Mouse (Mus musculus): ENCODE data around the gene Slc38a5.

Gene Slc38a5

DNA sequence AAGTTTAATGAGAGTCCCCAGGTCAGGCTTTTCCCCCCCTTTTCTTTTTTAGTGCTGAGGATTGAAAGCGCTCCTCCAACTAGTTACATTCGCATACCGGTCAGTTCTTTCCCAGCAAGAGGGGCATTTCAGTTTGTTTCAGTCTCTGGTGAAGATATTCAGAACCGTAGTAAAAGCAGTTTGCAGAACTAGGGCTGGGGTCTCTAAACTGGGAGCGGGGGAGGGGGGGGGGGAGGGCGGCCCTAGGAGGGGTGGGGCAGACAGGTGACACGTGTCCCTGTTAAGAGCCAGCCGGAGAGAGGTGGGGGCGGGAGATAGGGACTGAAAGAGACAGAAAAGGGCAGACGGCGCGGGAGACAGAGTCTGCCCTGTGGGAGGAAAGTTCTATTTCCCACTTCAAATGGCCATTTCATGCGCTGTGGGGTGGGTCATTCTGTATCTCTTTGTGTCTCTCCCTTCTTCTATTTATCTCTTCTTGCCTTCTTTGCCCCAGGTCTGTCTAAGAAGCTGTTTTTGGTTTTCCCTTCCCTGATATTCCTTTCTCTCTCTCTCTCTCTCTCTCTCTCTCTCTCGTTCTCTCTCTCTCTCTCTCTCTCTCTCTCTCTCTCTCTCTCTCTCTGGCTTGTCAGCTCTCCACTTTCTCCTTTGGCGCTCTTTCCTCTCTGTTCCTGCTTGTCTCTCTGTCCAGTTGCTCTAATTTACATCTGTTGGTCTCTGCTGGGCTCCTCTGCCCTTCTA lies at the start of gene Slc38a5:
Gene Slc38a5 (plus strand): TSS at position 51 of the 738 bp plus-strand sequence.
- no peak for DNase-seq (ENCODE audit: extremely low spot score, low read depth, low spot score)

DNA sequence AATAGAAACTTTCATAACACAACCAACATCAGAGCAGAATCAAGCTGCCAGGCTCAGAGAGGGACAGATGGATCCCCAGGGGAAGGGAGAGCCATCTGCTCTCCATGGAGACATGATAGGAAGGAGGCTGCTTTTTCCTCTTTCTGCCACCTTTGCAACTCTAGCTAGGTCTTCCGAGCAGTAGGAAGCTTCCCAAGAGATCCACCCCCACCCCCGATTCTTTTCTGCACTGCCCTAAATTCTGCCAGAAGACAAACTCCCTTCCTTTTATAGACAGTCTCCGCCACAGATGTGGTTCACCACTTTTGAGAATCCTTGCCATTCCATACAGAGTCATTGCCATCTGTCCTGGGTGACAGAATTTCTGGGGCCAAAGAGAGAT lies 48.6 kb upstream of the Slc38a5 start:
- no peak for DNase-seq (ENCODE audit: extremely low spot score, low read depth, low spot score)

DNA sequence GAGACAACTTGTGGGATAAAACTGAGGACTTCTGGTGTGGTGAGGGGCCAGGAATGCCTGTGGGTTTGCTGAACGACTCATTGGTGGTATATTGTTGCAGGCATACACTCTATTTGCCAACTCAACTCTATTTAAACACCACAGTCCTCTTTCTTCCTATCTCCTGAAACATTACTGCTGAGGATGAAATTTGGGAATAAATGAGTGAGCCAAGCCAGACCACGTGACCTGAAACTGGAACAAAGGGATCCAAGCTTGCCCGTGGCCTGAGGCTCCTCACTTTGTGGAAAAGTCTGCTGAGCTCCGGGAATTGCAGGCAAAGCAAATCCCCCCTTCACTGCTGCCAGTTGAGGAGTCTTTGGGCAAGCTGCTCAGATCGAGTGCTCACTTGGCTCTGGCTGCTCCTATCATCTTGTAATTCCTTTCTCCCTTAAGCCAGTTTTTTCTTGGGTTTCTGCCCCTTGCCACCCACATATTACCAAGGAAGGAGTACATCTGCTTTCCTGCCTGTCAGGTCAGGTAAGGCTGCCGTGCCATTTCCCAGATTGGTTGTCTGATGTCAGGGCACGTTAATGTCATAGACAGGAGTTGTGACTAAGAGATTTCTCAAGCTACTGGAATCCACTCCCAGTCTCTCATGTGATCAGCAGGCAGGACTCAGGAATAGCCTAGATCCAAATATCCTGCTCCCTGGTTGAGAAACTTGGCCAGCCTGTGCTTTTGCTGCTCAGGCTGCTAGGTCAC lies 48.1 kb upstream of the Slc38a5 start:
- no peak for DNase-seq (ENCODE audit: extremely low spot score, low read depth, low spot score)

DNA sequence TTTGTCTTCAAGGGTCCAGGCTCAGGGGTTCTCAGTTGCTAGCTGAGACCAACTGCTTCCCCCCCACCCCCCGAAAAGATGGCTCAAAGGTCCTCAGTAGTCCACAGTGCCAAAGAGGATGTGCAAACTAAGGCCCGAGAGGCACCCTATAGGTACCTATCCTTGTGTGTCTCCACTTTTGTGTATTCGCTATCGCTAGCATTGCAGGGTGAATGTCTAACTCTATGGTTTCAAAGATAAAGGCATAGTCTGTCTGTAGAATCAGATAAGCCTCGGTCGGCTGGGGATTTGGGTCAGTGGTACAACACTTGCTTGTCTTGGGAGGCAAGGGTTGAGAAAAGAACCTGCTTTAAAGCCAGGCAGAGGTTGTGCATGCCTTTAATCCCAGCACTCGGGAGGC lies 47.5 kb upstream of the Slc38a5 start:
- no peak for DNase-seq (ENCODE audit: extremely low spot score, low read depth, low spot score)

DNA sequence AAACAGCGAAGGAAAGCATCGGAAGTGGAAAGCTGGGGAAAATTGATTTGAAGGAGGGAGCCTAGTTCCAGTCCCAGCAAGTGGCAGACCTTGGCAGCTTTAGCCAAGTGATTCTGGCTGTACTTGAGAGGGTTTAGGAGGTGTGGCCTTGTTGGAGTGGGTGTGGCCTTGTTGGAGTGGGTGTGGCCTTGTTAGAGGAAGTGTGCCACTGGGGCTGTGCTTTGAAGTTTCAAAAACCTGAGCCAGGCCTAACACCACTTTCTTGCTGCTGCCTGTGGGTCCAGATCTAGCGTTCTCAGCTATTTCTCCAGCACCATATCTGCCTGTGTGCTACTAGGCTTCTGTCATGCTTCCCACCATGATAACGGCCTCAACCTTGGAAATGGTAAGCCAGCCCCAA lies 40.7 kb upstream of the Slc38a5 start:
- DNase-seq (ENCODE audit: extremely low spot score, low read depth, low spot score), result no peak

DNA sequence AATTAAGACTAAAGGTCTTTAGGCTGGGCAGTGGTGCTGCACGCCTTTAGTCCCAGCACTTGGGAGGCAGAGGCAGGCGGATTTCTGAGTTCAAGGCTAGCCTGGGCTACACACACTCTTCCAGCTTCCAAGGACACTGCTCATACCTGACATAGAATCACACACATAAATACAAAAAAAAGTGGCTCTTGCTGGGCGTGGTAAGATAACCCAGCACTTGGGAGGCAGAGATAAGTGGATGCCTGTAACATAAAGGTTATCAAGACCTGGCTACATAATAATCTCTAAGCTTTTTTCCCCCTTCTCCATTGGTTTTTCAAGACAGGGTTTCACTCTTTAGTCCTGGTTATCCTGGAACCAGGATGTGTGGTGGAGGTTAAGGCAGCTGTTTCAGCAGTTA lies 37.3 kb upstream of the Slc38a5 start:
- no peak for DNase-seq (ENCODE audit: extremely low spot score, low read depth, low spot score)

DNA sequence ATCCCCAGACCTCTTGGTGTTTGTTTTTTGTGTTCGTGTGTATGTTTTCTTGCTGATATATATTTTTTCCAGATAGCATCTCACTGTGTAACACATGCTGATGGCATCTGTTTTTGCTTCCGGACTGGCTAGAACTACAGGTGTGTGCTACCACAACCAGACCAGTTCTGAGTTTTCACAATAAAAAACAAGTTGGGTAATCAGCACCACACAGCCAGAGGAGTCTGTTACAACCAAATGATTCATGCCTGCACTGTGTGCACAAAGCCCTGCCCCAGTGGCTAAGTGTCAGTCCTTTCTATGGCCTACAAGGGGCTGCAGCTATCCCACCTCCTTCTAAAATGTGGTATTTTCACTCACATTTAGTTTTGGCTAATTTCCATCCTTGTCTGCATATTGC lies 34.2 kb upstream of the Slc38a5 start:
- no peak for DNase-seq (ENCODE audit: extremely low spot score, low read depth, low spot score)

DNA sequence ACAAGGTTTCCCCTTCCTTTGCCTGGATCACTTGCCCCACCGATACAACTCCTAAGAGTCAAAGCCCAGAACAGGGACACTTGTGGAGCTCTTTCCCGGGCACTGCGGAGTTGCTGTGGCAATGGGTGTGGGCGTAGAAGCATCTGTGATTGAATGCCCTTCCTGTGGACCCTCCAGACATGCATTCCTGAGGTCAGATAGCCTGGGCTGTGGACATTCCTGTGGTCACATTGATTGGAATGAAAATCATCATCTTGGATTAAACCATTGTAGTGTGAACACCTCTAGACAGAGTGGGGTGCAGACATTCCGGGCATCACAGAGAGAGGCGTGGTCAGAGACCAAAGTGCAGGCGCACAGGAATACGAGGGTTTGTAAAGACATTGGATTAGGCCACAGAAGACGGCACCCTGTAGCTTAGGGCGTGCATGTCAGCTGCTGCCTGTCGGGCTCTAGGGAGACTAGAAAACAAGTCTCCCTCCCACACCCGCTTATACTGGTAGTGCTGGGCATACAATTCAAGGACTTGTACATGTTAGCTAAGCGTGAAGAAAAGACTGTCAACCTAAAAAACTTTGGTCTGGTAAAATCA lies 32.0 kb upstream of the Slc38a5 start:
- DNase-seq (ENCODE audit: extremely low spot score, low read depth, low spot score), result no peak

DNA sequence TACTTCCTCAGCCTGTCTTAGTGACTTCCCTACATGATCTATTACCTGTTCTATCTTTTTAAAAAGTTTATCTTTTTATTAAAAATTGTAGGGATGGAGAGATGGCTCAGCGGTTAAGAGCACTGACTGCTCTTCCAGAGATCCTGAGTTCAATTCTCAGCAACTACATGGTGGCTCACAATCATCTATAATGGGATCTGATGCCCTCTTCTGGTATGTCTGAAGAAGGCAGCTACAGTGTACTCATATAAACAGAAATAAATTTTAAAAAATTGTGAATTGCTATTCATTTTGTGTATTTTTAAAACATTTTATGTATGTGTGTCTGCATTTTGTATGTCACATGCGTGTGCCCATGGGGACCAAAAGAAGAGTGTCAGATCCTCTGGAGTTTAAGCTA lies 23.3 kb upstream of the Slc38a5 start:
- DNase-seq (ENCODE audit: extremely low spot score, low read depth, low spot score), result no peak

DNA sequence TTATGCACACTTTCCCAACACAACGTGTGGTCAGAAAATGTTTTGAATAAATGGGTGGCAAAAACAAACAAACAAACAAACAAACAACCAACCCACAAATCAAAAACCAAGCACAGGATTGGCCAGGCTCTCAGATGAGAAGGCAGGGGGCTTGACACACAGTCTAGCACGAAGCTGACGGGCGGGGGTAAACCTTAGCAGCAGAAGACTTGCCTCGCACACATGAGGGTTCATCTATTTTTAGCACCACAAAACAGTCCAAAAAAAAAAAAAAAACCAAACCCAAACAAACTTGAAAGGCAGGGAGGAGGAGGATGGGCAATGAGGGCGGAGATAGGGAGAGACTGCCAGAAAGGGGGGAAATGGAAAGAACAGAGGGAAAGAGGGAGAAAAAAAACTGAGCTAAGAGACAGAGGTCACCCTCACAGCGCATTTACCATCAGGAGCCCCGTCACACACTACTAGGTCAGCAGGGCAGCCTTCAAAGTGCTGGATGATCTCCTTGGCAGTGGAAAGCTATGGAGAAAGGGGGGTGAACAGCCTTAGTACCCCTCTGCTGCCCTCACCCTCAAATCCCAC lies 22.3 kb upstream of the Slc38a5 start:
- DNase-seq (ENCODE audit: extremely low spot score, low read depth, low spot score), result no peak

DNA sequence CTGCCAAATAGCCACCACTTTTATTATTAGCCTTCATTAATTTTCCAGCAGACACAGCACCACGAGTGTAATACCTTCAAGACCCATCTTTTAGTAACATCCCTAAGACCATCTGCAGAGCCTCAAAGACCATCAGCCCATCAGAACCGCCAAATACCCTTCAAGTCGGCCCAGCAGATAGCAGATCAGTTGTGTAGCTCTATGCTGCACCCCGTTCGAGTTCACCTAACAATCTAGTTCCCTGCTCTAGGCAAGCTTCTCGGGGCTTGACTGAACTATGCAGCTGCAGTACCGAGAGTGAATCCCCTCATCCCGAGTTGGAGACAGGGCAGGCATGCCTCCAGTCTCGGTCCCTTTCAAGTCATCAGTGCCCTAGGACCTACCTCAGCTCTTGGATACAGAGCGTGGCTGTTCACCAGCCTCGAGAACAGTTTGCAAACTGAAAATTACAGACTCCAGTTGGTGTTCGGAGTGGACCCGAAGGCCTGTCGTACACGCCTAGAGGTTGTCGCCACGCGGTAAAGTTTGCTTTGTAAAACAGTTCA lies 19.1 kb upstream of the Slc38a5 start:
- no peak for DNase-seq (ENCODE audit: extremely low spot score, low read depth, low spot score)

DNA sequence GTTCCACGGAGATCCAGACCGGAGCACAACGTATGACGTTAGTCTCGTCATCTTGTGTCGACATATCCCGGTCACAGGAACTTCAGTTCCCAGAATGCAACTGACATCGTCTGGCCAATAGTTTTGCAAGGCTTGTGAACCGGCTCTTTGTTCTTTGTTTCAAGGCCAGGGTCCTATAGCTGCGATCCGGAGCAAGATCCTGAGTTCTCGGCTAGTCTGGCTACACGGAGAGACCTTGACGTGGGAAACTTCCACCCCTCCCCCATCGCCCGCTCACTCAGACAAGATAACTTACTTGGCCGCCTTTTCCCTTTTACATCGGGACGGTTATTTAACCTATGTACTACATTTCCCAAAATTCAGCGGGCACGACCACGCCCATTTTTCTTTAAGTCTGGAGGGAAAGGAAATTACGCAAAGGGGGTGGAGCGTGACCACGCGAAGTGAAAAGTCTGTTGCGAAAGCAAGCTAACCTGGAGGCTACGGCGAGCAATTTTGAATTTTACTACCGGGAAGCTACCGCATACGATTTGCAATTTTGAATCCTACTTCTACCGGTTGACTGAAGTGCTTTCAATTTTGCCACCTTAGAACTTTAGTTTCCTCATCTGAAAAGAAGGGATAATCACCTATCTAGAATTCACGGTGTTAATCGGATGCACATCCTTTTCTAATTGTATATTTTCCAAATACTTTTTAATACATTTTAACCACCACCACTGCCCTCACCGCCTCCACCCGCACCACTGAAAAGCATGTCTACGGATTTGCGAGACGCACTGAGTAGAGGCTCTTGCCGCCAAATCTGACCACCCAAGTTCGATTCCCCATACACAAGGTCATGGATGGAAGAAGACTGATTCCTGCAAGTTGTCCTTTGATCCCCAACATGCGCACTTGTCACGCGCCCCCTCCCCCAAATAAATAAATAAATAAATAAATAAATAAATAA lies 18.3 kb upstream of the Slc38a5 start, which contains the start of gene Ftsj1:
Gene Ftsj1 (minus strand): TSS at position 73 of the 952 bp plus-strand sequence.
- DNase-seq (ENCODE audit: extremely low spot score, low read depth, low spot score), result peak; percentile 69

DNA sequence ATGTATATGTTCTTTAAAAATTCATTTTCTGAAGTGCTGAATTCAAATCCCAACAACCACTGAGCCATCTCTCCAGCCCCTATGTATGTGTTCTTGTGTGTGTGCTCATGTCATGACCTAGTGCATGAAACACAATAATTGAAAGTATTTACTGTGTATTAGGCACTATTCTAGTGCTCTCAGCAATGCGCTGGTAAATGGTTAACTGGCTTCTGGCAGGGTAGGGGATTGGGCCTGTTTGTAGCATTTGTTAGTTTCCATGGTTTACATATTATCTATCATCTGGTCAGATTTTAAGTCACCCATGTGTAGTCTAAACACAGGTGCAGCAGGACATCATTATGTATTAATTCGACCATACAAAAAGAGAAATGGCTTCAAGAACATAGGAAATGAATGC lies 17.2 kb upstream of the Slc38a5 start:
- DNase-seq (ENCODE audit: extremely low spot score, low read depth, low spot score), result no peak

DNA sequence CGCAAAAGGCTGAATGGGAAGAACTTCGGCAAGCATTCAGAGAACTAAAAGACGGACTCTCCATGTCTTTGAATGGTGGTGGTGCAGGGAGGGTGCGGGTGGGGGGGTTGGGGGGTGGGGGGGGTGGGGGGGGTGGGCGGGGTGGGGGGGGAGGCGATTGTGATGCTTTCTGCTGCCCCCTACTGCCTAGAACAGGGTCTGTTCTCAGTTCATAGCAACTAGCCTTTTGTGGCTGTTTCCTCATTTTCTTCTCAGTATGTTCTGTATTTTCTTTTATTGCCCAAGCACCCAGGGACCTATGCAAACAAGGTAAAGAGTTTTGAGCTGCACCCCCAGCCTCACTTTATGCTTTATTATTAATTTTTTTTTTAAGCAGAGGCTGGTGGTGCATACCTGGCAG lies 15.1 kb upstream of the Slc38a5 start:
- DNase-seq (ENCODE audit: extremely low spot score, low read depth, low spot score), result no peak

DNA sequence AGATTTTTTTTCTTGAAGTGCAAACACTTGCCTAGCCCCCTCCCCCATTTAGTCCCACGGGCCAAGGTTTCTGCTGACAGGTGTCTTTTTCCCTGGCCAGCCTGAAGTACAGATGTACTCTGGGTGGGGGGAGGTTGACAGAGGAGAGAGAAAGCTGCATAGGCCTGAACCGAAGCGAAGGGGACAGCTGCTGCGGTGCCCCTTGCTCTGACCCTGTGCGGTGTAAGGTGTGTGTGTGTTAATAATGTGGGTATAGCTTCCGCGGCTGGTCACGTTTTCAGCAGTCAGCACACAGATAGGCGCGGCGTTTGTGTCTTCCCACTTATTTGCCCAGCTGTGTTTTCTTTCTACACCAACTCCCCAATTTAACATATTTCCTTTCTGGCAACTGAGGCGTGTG lies 11.5 kb upstream of the Slc38a5 start:
- no peak for DNase-seq (ENCODE audit: extremely low spot score, low read depth, low spot score)

DNA sequence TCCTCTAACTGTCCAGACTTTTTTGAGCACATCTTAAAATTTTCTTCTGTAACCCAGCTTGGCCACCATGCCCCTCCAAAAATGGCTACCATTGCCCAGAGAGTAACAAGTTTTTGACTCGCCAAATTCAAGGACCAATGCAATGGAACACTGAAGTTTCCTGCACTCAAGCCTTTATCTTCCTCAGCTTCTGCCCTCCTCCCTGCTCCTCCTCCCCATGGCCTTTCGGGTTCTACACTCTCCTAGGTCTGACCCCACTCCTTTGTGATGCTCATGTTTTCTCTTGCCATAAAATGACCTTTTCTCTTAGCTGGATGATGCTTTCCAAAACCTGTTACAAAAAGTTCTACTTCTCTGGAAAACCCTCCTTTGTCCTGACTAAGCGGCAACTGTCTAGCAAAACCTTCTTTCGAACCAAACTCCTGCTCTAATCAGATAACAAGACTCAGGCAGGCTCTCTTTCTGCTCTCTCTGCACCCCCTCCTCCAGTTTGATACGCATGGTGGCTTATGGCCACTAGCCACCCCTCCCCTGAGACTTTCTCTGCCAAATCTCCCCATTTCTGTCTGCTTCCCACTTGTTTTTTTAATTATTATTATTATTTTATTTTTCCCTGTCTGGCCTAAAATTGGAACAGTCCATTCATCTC lies 7.7 kb upstream of the Slc38a5 start:
- no peak for DNase-seq (ENCODE audit: extremely low spot score, low read depth, low spot score)

DNA sequence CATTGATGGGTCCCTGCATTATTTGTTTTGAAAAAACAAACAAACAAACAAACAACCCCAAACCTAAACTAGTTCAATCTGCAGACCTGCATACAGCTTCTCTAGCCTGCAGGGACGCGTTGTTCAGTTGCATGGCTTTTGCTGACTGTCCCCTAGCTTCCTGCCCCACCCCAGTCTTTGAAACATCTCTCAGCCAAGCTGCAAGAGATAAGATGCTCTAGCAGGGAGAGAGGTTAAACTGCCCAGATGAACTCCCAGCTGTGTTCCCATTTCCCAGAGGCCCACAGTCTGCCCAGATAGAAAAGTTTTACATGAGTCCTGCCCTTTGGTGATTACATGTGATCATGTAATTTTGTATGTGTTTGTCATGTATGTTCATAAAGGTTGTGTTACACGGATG lies 6.7 kb upstream of the Slc38a5 start:
- no peak for DNase-seq (ENCODE audit: extremely low spot score, low read depth, low spot score)

DNA sequence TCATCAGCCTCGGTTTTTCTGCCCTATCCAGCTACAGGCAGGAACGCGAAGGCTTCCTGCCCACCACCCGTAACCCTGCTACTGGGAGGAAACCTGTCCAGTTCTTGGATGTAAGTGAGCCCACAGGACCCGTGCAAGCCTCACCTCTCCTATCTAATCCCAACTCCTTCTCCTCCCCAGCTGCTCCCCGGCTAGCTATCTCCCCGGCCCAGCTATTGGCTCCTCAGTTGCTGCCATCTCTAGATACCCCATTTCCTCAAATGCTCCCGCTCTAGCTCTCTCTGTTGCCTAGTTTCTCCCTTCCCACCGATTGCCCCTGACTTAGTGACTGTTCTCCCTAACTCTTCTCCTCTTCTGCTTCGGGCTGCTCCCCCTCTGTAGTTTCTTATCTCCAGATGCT lies 1.1 kb downstream of the Slc38a5 start:
- DNase-seq (ENCODE audit: extremely low spot score, low read depth, low spot score), result no peak

DNA sequence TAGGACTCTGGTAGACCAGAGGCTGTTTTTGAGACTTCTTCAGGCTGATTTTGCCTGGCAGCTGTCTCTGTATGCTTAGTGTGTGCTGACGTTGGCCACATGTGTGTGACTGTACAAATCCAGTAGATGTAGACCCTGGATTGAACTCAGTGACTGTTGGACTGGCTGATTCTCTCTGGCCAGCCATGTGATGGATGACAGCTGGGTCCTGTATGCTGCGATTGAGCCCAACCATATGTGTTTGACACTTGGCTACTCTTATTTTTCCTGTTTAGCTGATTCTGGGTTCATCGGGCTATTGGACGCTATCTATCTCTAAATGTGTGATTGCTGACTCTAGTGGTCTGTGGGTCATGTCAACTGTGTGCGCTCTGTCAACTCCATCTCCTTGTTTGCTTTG lies 3.1 kb downstream of the Slc38a5 start:
- DNase-seq (ENCODE audit: extremely low spot score, low read depth, low spot score), result no peak

DNA sequence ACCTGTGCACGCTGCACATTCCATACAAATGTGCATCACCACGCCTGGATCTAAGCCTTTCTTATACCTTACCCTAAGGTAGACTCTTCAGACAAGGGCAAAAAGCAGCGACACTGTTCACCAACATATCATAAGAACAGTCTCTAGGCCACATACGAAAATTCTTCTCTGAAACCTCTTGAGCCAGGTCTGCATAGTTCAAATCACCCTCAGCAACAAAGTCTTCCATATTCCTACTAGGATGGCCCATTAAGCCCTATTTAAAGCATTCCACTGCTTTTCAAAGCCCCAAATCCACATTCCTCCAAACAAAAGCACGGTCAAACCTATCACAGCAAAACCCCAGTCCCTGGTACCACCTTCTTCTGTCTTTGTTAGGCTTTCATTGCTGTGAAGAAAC lies 17.7 kb downstream of the Slc38a5 start:
- no peak for DNase-seq (ENCODE audit: extremely low spot score, low read depth, low spot score)

All from hindlimb bud, embryonic 11.5 days (tissue).